15 mouse cellular contexts compared by ENCODE assay signal in genomic region chr16:26041929-26042303, GRCm38 (mm10).
A peak's percentile ranks its signal among the peaks of the same experiment; 100 is the strongest.
DNase-seq lines count a peak whose midpoint lies in the region; ATAC-seq and TF ChIP-seq lines count a peak whose summit lies in the region.
"Had no signal": no experiment of that assay in that cellular context is flagged by ENCODE, and none has a peak within 500 bp of the region (broad histone marks: within the 10 kb centered on the region; RNA-seq: fewer than 3 reads in every experiment).

No protein-coding gene starts in this region.

- no peak for TF ChIP-seq POLR2A in kidney, adult 2 months (IDR thresholded peaks at IDR 0.05; ENCODE audit: low read depth, low read length)

- H3K4me3 ChIP-seq in gastrocnemius, adult 2 months = no peak overlapping the region; the same call in 1 of the 2 replicates
- H3K4me3 ChIP-seq in kidney, adult 2 months (ENCODE audit: insufficient read depth, low read depth, low read length) = no peak overlapping the region
- no peak overlapping the region for H3K4me3 ChIP-seq in embryonic facial prominence, embryonic 12.5 days
- H3K4me3 ChIP-seq in limb, embryonic 15.5 days = 0 out of 2 replicates have a peak overlapping the region, but pooled peaks have one; percentile 4
- no peak overlapping the region for H3K4me3 ChIP-seq in midbrain, embryonic 14.5 days (replicated peaks; ENCODE audit: low read depth, low read length)
- H3K4me3 ChIP-seq: hindbrain, embryonic 12.5 days; midbrain, embryonic 13.5 days had no signal

- H3K4me2 ChIP-seq in embryonic facial prominence, embryonic 12.5 days (replicated peaks) = no peak overlapping the region
- H3K4me2 ChIP-seq in limb, embryonic 15.5 days = peak overlapping the region; percentile 31; the same call in 1 of the 2 replicates
- H3K4me2 ChIP-seq in midbrain, embryonic 14.5 days (ENCODE audit: low read length) = no peak overlapping the region
- H3K4me2 ChIP-seq: hindbrain, embryonic 12.5 days; midbrain, embryonic 13.5 days had no signal

- peaks cover 37% of the 10 kb centered on the region for H3K4me1 ChIP-seq in kidney, adult 2 months (ENCODE audit: control insufficient read depth, insufficient read depth, low read length)
- peaks cover 22% of the 10 kb centered on the region for H3K4me1 ChIP-seq in embryonic facial prominence, embryonic 12.5 days
- peaks cover 24% of the 10 kb centered on the region for H3K4me1 ChIP-seq in limb, embryonic 15.5 days
- H3K4me1 ChIP-seq in midbrain, embryonic 14.5 days (ENCODE audit: control insufficient read depth, insufficient read depth, low read length) = no peaks in the 10 kb centered on the region
- H3K4me1 ChIP-seq: hindbrain, embryonic 12.5 days; midbrain, embryonic 13.5 days had no signal

- peak overlapping the region; percentile 61 for H3K27ac ChIP-seq in gastrocnemius, adult 2 months
- H3K27ac ChIP-seq in kidney, adult 2 months (ENCODE audit: insufficient read depth, low read depth, low read length) = peak overlapping the region; percentile 31; the same call in 1 of the 2 replicates
- H3K27ac ChIP-seq in embryonic facial prominence, embryonic 12.5 days = peak overlapping the region; percentile 85
- peak overlapping the region; percentile 80 for H3K27ac ChIP-seq in limb, embryonic 15.5 days
- H3K27ac ChIP-seq in midbrain, embryonic 14.5 days (replicated peaks; ENCODE audit: low read depth, low read length) = no peak overlapping the region
- H3K27ac ChIP-seq: midbrain, embryonic 13.5 days had no signal

- intact Hi-C loops in gastrocnemius, adult 2 months (cut with DNase I) = no loop called here
- intact Hi-C loops in gastrocnemius, postnatal 36 days (cut with DNase I) = no loop called here

- 57% methylated on average over 2 of the region's 2 CpGs for WGBS in kidney, adult 2 months
- WGBS in embryonic facial prominence, embryonic 12.5 days = 20% methylated on average over 2 of the region's 2 CpGs
- WGBS in limb, embryonic 15.5 days = 19% methylated on average over 2 of the region's 2 CpGs
- 83% methylated on average over 2 of the region's 2 CpGs for WGBS in midbrain, embryonic 14.5 days

- H3K36me3 ChIP-seq in kidney, adult 2 months (ENCODE audit: control insufficient read depth, insufficient read depth, low read length) = no peaks in the 10 kb centered on the region; the same call in 1 of the 2 replicates
- no peaks in the 10 kb centered on the region for H3K36me3 ChIP-seq in embryonic facial prominence, embryonic 12.5 days
- no peaks in the 10 kb centered on the region for H3K36me3 ChIP-seq in limb, embryonic 15.5 days
- no peaks in the 10 kb centered on the region for H3K36me3 ChIP-seq in midbrain, embryonic 14.5 days (ENCODE audit: control insufficient read depth, insufficient read depth, low read length)
- H3K36me3 ChIP-seq: hindbrain, embryonic 12.5 days; midbrain, embryonic 13.5 days had no signal

- peak; percentile 79 for ATAC-seq in embryonic facial prominence, embryonic 12.5 days (ENCODE audit: insufficient number of reproducible peaks, insufficient read depth, low FRiP score, low TSS enrichment)
- ATAC-seq in limb, embryonic 15.5 days (ENCODE audit: insufficient number of reproducible peaks, low FRiP score, low TSS enrichment, low read depth) = peak; percentile 81
- no peak for ATAC-seq in midbrain, embryonic 14.5 days (ENCODE audit: low FRiP score, low TSS enrichment)
- ATAC-seq: intestine, postnatal 0 days; midbrain, embryonic 13.5 days had no signal

- H3K9ac ChIP-seq in embryonic facial prominence, embryonic 12.5 days = no peak overlapping the region
- H3K9ac ChIP-seq in limb, embryonic 15.5 days = no peak overlapping the region
- no peak overlapping the region for H3K9ac ChIP-seq in midbrain, embryonic 14.5 days (replicated peaks; ENCODE audit: low read length)
- H3K9ac ChIP-seq: hindbrain, embryonic 12.5 days; midbrain, embryonic 13.5 days had no signal

- DNase-seq in gastrocnemius, adult 2 months = no peak
- no peak for DNase-seq in gastrocnemius, postnatal 36 days
- DNase-seq in kidney, adult 2 months = no peak
- DNase-seq in kidney, postnatal 4 days = no peak
- no peak for DNase-seq in right cerebral cortex, postnatal 36 days (ENCODE audit: low spot score in 2 of 2)
- DNase-seq in midbrain, embryonic 14.5 days = no peak
- DNase-seq: cerebellum, postnatal 25 days; kidney, postnatal 14 days; right cerebral cortex, postnatal 4 days; thymus, postnatal 25 days had no signal

- H3K9me3 ChIP-seq in embryonic facial prominence, embryonic 12.5 days = no peaks in the 10 kb centered on the region
- no peaks in the 10 kb centered on the region for H3K9me3 ChIP-seq in limb, embryonic 15.5 days
- no peaks in the 10 kb centered on the region for H3K9me3 ChIP-seq in midbrain, embryonic 14.5 days (ENCODE audit: control insufficient read depth, low read length)
- H3K9me3 ChIP-seq: hindbrain, embryonic 12.5 days; midbrain, embryonic 13.5 days had no signal

- TF ChIP-seq CTCF in gastrocnemius, adult 2 months (IDR thresholded peaks at IDR 0.05) = no peak
- TF ChIP-seq CTCF in kidney, adult 2 months (conservative IDR thresholded peaks at IDR 0.05; ENCODE audit: insufficient read depth, insufficient read length, low read depth, low read length) = no peak

- H3K27me3 ChIP-seq in kidney, adult 2 months (replicated peaks; ENCODE audit: control insufficient read depth, insufficient read depth, low read length) = no peaks in the 10 kb centered on the region
- H3K27me3 ChIP-seq in embryonic facial prominence, embryonic 12.5 days = no peaks in the 10 kb centered on the region
- H3K27me3 ChIP-seq in limb, embryonic 15.5 days = no peaks in the 10 kb centered on the region
- no peaks in the 10 kb centered on the region for H3K27me3 ChIP-seq in midbrain, embryonic 14.5 days (ENCODE audit: control insufficient read depth, insufficient read depth, low read length)
- H3K27me3 ChIP-seq: hindbrain, embryonic 12.5 days; midbrain, embryonic 13.5 days had no signal
